Mouse (Mus musculus) kidney, postnatal 10 days (tissue): ENCODE results near the gene 9130213A22Rik.
"Not testable (repeated sequence)": the region's sequence is repeated elsewhere in the genome, so short reads cannot be mapped to it uniquely, and the experiment has no call there.

Experiments used
- DNase-seq: peaks from one replicate; pipeline ENCODE4 v3.0.0; 2021; ENCODE audit warnings: mixed read lengths

The 9130213A22Rik gene

GRCm38 (mm10) chr11:69105227-69105626 lies 17.2 kb downstream of the 9130213A22Rik start:
- DNase-seq = no peak

- DNase-seq = no peak
These were observed 17.9 kb downstream of the 9130213A22Rik start for GRCm38 (mm10) chr11:69104487-69104886.

- no peak for DNase-seq
These were observed 18.6 kb downstream of the 9130213A22Rik start for GRCm38 (mm10) chr11:69103531-69104435.

- DNase-seq = no peak
These were observed 19.3 kb downstream of the 9130213A22Rik start for GRCm38 (mm10) chr11:69103121-69103520.

- no peak for DNase-seq
These were observed 20.0 kb downstream of the 9130213A22Rik start for GRCm38 (mm10) chr11:69102403-69102725.

- no peak for DNase-seq
These were observed 20.6 kb downstream of the 9130213A22Rik start for GRCm38 (mm10) chr11:69101604-69102402.

- DNase-seq = peak; percentile 36
These were observed 21.6 kb downstream of the 9130213A22Rik start for GRCm38 (mm10) chr11:69100639-69101360.

- peak; percentile 97 for DNase-seq
These were observed 22.5 kb downstream of the 9130213A22Rik start for GRCm38 (mm10) chr11:69099915-69100345.

- DNase-seq = peak; percentile 93
These were observed 23.0 kb downstream of the 9130213A22Rik start for GRCm38 (mm10) chr11:69099177-69099914.

GRCm38 (mm10) chr11:69098762-69099091 lies 23.7 kb downstream of the 9130213A22Rik start:
- peak; percentile 97 for DNase-seq

GRCm38 (mm10) chr11:69098039-69098761 lies 24.2 kb downstream of the 9130213A22Rik start:
- no peak for DNase-seq

- DNase-seq = peak; percentile 100
These were observed 25.1 kb downstream of the 9130213A22Rik start for GRCm38 (mm10) chr11:69096987-69097900.

GRCm38 (mm10) chr11:69096360-69096986 lies 25.9 kb downstream of the 9130213A22Rik start:
- no peak for DNase-seq

GRCm38 (mm10) chr11:69095511-69096231 lies 26.7 kb downstream of the 9130213A22Rik start:
- peak; percentile 48 for DNase-seq

- peak; percentile 99 for DNase-seq
These were observed 27.5 kb downstream of the 9130213A22Rik start, which contains the start of gene Per1 for GRCm38 (mm10) chr11:69094697-69095429. Gene Per1 (plus strand): TSS chr11:69095217.

- DNase-seq = not testable (repeated sequence)
These were observed 28.5 kb downstream of the 9130213A22Rik start for GRCm38 (mm10) chr11:69093856-69094255.

- DNase-seq = no peak
These were observed 29.5 kb downstream of the 9130213A22Rik start for GRCm38 (mm10) chr11:69092871-69093270.

GRCm38 (mm10) chr11:69092386-69092751 lies 30.0 kb downstream of the 9130213A22Rik start:
- DNase-seq = peak; percentile 93
